Mouse (Mus musculus) cerebellum, adult 11-12 months (tissue): ENCODE data around the gene Tle2.

Source experiments
- DNase-seq: peaks from one replicate; pipeline ENCODE4 v3.0.0; 2022

Gene Tle2

DNA sequence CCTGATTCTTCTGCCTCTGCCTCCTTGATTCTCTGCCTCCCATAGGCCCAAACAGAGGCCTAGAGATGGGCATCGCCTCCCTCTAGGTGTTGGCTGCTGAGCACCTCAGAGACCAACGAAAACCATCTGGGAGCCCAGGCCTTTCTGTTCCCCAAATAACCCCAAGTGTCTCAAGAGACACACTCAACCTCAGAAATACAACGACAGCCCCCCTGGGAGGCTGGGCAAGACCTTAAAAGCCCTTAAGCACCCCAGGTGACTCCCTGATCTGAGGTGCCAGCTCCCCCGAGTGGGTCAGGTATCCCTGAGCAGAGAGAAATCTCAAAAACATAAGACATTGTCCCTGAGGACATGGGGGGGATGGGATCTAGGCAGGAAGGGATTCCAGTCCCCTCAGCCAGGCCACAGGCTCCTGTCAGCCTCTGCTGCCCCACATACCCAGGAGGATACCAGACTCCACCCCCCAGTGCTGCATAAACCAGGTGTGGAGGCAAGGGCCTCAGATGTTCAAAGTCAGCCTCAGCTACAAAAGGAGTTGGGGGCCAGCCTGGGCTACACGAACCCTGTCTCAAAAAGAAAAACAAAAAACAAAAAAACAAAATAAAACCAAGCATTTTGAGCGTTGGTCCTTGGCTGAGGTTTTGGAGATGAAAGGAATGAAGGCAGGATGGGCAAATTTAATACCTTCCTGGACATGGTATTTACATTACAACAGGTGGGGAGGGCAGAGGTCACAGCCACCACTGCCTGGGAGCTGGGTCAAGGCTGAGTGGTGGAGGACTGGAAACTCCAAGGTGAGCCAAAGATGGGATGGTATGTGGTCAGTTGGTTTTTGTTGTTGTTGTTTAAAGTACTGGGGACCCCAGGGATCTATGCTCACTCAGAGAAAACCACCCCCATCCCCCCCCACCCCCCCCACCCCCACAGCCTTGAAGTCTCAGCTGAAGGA is 20.3 kb upstream of the Tle2 start:
- DNase-seq = peak; percentile 30

DNA sequence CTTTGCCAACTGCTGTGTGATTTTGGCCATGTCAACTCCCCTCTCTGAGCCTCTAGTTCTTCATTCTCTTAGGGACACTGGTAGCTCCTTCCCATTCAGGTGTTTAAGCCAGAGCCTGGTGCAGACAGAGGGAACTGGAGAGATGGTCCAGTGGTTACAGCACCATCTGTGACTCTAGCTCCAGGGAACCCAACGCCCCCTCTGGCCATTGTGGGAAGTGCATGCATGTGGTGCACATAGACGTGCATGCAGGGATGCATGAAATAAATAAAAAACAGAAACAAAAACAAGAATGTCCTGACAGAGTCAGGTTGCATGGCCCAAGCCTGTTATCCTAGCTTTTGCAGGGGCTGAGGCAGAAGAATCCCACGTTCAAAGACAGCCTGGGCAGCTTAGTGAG is 18.1 kb upstream of the Tle2 start:
- peak; percentile 37 for DNase-seq

GRCm38 (mm10) chr10:81557491-81557890 is 16.9 kb upstream of the Tle2 start:
- DNase-seq = no peak

DNA sequence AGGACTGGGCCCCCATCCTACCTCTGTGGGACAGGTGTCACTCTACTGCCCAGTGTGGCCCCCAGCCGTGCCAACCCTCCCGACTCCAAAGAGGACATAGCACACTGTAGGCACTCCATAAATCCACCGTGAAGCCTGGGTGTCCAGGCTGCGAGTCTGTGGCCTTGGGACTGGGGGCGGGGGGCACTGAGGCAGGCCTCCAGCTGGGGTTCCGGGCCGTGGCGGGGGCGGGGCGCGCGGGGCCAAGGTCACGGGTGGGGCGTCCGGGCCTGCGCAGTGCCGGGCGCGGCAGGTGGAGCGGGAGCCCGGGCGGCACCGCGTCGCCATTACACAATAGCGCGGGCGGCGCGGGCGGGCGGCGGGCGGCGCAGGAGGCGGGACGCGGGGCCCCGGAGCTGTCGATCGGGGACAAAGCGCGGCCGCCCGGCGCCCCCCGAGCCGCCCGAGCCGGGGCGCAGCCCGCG is 15.2 kb upstream of the Tle2 start, which contains the start of gene Aes:
Aes (plus strand) TSS at position 326 of the 464 bp plus-strand sequence.
- DNase-seq = peak; percentile 85

DNA sequence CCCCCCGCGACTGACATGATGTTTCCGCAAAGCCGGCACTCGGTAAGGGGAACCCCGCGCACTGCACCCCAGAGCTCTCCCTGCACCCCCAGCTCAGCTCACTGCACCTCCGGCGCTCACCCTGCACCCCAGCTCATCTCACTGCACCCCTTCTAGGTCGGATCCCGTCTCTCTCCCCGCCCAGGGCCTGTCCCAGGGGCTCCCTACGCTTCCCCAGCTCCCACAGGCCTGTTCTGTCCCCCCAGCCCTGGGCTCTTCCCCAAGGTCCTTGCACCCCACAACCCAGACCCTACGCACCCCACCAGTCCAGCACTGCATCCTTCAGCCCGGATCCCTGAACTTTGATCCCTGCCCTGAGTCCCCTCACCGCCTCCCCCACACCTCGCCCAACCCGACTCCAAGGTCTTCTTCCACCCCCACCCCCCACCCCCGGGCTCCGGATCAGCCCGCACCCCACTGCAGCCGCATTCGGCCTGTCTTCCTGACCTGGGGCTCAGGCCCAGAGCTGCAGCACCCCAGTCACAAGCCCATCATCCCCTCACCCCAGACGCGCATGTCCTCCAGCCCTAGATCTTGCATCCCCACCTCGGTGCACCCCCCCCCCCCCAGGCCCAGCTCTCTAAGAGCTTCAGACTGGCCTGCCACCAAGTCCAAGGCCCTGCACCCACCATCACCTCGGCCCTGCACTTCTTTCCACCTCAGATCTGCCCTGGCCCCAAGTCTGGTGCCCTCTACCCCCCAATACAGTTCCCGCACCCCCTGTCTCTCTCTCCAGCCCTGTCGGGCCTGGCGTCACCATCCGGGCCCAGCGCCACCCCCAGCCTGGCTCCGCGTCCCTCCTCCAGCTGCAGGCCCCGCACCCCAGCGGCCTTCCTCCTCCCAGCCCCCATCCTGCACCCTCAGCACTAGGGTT is 14.5 kb upstream of the Tle2 start:
- DNase-seq = peak; percentile 80

DNA sequence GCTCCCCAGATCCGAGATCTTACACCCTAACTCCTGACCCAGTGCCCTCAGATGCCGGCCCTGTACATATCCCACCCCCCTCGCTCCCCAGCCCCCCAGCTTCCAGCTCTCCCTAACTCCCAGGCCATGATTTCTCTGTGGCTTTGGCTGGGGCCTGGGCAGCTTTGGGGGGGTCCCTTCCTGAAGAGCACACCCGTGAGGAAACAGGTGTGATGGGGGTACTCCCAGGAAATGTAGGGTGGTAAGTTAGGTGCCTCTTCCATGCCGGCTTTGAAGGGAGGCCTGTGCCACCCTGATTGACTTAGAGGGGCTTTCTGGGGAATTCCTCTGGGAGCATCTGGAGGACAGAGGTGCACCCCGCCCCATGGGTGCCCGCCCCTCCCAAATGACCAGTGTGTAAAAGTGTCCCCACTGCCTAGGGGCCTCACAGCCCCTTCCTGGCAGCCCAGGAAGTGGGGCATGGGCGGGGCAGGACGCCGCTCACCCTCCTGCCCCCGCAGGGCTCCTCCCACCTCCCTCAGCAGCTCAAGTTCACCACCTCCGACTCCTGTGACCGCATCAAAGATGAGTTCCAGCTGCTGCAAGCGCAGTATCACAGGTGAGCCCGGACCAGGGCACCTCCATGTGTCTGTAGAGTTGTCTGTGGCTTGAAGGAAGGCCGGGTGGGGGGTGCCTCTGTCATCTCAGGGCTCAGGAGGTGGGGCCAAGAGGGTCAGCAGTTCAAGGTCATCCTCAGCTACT is 13.5 kb upstream of the Tle2 start:
- peak; percentile 74 for DNase-seq

DNA sequence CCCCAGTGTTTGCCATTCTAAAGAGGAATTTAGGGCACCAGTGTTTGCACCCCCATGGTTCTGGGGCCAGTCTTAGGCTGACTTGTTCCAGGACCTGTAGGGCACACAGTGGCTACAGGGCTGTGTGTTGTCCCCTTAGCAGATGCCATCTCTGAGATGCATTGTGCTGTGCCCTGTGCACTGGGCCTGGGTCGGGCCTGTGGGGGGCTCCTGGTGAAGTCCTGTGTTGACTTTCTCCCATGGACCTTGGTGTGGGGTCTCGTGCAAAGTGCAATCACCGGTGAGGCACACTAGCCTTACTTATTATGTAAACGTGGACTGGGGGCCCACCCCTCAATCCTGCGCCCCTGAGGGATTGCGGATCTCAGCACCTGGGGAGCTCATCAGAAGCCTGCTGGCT is 11.9 kb upstream of the Tle2 start:
- no peak for DNase-seq

GRCm38 (mm10) chr10:81563481-81563880 is 10.9 kb upstream of the Tle2 start:
- no peak for DNase-seq

DNA sequence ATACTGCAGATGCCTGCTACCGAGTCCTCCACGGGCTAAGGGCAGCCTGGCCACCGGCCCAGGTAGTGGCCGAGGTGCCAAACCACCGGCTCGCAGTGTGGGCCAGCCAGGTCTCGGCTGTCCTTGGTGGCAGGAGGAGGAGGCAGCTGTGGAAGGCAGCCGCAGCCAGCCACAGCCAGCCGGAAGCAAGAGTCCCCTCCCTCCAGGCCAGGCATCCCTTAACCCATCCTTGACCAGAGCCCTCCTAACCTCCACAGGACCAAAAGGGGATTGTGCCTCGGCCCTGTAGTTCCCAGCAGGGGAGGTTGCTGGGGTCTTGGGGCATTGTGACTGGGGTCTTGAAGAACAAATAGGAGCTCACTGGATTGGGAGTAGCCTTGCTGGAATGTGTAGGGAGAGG is 10.1 kb upstream of the Tle2 start:
- peak; percentile 74 for DNase-seq

DNA sequence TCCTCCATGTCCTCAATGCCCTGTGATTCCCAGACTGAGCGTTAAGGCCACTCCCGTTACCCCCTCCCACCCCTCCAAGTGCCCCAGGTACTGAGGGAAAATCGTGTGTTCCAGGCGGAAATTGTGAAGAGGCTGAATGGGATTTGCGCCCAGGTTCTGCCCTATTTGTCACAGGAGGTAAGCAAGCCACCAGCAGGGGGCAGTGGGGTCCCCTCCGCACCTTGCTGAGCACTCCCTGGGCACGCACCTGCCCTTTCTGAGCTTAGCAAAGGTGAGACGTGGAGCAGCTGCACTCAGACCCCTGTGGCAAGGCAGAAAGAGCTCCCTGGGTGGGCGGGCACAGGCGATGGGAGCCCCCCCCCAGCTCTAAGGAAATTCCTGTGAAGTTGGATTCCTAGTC is 9.6 kb upstream of the Tle2 start:
- peak; percentile 83 for DNase-seq

DNA sequence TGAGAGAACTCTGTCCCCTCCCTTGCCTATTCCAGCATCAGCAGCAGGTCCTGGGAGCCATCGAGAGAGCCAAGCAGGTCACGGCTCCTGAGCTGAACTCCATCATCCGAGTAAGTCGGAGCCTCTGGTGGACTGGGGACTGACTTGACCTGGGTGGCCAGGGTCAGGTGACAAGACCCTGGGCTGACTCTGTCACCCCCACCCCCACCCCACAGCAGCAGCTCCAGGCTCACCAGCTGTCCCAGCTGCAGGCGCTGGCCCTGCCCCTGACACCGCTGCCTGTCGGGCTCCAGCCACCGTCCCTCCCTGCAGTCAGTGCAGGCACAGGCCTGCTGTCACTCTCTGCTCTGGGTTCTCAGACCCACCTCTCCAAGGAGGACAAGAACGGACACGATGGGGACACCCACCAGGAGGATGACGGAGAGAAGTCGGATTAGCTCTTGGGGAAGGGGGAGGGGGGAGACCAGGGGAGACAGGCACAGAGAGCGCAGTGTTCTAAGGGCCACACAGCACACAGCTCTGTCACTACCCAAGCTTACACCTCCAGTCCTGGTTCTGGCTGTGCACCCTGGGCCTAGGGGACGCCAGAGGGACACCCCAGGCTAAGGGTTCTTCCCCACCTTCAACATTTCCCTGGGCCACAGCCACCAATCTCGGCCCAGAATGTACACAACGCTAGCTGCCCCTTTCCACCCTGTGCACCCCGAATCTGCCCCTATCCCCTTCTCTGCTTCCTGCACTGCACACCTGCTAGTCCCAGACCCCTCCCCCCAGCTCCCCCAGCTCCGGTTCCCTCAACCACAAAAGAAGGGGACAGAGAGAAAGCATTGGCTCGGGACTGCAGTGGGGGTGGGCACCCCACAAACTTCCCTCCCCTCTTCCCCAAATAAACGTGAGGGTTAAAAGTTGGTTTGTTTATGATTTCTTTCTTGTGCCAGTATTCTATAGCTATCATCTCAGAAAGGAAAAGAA is 8.8 kb upstream of the Tle2 start:
- DNase-seq = no peak

DNA sequence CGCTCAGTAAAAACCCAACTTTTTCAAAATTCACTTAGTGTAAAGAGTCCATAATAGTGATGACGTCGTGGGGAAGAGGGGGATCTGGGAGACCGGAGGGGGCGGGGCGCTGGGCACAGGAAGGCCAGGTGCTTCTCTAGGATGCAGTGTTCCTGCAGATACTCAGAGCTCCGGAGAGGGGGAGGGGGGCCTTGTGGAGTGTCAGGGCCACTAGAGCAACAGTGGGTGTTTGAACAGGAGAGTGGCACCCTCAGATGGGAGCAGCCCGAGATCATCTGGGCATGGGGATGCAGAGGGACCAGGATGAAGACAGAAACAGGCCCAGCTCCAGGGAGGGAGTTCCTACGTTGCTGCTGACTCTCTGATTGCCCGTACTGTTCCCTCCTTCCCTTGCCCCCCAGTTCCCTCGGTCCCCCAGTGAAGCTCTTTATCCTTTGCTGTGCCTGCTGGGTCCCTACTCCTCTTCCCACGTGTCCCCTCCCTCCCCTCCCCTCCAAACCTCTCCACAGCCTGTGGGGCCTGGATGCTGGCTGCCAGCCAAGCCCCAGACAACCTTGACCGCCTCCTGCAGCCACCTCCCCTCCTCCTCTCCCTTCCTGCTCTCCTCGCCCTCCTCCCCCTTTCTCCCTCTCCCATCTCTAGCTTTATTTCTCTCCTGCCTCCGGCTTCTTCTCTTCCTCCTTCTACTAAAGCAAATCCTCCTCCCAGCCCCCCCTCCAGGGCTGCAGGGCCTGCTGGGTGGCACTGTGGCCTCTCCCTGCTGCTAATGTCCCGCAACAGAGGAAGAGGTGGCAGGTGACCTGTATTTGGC is 5.8 kb upstream of the Tle2 start:
- DNase-seq = peak; percentile 73

DNA sequence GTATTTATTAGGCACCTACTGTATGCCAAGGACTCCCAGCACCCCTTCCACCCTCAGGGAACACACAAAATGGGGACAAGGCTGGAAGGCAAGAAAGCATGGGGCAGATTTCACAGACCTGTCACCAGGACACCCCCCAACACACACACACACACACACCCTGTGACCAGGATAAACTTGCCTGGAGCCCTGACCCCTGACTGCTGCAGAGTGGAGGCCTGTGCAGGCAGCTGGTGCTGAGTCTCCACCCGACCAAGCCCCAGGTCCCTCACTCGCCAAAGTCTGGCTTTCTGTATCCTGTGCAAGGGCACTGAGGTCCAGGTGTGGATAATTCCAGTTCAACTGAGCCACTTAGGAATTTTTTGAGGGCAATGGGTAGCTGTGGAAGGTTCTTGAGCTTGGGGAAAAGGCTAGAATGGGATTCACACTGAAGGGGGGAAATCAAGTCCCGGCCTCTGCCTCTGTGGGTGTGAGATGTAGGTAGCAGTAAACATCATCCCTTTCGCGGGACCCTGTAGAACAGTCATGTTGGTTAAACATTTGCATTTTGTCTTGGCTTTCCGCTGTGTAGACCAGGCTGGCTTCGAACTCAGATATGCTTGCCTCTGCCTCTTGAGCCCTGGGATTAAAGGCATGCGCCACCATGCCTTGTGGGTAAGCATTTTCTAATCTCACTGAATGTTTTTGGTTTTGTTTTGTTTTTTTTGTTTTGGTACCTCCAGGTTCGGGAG is 4.7 kb upstream of the Tle2 start:
- peak; percentile 74 for DNase-seq

GRCm38 (mm10) chr10:81570238-81570800 is 4.0 kb upstream of the Tle2 start:
- no peak for DNase-seq

GRCm38 (mm10) chr10:81570831-81571500 is 3.4 kb upstream of the Tle2 start:
- DNase-seq = peak; percentile 96

DNA sequence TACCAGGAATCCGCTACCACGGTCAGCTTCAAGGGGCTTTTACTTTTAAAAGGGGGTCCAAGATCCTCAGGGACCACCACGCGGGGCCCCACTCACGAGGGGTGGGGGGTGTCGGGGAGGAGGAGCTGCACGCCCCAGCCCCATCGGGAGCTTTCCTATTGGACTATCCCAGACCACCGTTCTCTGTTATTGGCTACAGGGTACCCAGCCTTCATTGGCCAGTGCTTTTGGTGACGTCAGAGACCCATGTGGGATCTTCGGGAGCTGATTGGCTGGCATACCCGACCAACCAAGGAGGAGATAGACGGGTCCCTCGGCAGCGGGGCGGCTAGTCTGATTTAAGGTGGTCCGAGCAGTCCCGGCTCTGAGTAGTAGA is 2.9 kb upstream of the Tle2 start:
- peak; percentile 100 for DNase-seq

- peak; percentile 78 for DNase-seq
Observed at GRCm38 (mm10) chr10:81572133-81572671, 2.2 kb upstream of the Tle2 start.

DNA sequence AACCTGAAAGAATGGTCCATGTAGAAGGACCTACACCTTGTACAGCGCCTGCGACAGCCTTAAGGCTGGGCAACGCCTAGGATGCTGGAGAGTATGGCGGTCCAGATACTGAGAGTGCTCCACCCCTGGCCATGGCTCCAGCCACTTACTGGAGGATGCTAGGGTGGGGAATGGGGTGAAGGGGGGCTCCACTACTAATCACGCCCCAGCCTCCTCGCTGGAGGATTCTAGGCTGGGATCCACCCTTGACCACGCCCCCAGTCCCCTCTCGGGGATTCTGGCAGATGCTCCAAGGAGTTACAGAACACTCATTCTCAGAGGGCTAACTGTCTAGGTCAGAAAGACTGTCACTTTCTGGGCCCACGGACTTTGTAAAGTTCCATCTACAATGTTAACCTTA is 1.4 kb upstream of the Tle2 start:
- peak; percentile 71 for DNase-seq

DNA sequence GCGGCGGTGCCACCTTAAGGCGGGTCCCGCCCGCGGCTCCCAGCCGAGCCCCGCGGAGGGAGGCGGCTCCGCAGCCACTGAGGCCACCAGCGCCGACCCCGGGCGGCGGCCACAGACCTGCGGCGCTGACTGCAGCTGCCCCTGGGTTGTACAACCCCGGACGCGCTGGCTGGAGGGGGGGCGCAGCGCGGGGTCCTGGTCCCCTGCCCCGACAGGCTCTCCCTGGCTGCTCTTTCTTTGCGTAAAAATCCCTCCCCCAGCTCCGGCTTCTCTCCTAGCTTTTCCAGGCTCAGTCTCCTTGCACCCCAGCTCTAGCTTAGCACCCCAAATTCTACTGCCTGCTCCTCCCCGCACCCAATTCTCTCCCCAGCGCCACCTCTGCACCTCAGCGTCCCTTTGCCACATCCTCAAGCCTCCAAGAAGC is 859 bp downstream of the Tle2 start:
- peak; percentile 78 for DNase-seq
